Mouse (Mus musculus): ENCODE measurements around the gene Ccdc65. TPM values are rescaled to one million over a fixed set of nuclear protein-coding genes. Genes with fewer than 3 reads are reported as not detected.

The Ccdc65 gene
- not detected for total RNA-seq (2021)
- long read RNA-seq, experiment 1: 0 reads
- long read RNA-seq, experiment 2: 0 reads

DNA sequence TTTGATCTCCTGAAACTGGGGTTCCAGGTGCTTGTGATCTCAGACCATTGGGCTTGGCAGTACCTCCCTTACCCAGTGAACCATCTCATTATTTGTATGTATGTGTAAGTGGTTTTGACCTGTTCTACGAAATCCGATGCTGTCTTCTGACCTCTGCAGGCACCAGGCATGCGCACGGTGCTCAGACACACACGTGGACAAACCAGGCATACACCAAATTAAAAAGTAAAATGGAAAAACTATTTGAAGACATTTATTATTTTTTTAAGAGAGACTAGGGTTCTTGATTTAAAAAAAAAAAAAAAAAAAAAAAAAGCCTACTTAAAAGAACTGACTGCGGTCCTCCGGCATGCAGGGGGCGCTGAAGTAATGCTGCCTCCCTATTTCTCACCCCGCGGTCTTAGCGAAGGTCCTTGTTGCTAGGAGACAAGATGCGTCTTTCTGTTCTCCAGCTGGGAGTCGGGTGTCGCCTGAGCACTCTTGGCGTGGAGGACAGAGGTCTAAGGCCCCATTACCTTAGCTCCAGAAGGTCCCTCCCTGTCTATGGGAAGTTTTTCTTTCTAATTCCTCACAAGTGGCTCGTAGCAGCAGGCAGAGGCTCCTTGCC is at the start of gene Ccdc65:
Gene Ccdc65 (plus strand): TSS at position 442 of the 607 bp plus-strand sequence.
- DNase-seq (ENCODE audit: low spot score in 2 of 2): peak; percentile 66 to 84

DNA sequence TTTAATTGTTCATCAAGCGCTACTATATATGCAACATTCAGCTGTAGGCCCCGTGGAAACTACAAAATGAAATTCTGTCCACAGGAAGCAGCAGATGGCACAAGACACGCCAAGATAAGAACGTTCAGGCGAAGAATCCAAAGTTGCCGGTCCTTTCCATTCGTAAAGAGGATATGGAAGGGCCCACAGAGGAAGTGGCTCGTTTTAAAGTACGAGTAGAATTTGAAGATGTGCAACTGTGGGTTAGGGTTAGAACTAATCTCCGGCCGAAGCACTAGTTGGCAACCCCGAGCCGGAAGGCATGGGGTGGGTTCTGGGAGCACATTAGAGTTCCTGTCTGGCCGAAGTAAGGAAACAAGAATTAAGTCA is 45.8 kb upstream of the Ccdc65 start:
- no peak for DNase-seq (ENCODE audit: low spot score in 2 of 2)

DNA sequence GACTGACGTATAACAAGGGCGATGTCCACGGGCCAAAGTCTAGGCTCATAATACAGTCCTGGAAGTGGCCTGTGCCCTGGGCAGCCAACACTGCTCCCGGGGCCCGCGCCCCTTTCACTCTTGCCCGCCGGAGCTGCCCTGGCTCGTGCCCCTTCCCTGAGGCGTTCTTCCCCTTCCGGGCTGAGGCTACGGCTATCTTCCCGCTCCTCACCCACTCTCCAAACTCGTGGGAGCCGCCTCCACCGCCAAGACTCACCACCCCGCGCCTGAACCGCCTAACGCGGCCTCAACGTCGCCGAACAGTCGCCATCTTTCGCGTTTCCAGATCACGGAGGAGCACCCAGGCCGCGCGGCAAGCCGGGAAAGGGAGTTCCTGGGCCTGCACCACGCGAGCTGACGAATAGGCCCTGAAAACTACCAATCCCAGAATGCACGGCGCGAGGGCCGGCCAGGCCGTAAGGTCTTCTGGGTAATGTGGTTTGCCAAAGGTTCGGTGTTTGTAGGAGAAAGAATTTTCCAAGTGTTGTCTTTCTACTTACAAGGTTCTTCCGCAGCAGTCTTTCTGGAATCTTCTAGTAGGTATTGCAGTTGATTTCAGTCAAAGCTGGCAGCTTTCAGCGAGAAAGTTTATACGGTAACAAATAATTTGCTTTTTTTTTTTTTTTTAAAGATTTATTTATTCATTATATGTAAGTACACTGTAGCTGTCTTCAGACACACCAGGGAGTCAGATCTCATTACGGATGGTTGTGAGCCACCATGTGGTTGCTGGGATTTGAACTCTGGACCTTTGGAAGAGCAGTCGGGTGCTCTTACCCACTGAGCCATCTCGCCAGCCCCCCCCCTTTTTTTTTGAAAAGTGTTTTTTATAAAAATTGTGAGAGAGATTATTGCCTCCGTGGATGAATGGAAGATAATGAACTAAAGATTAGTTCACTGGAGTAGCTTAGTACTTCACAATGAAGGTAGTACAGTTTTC is 45.2 kb upstream of the Ccdc65 start, which contains the start of gene Ddx23:
Gene Ddx23 (minus strand): TSS at position 328 of the 979 bp plus-strand sequence.
- DNase-seq (ENCODE audit: low spot score in 2 of 2): peak; percentile 78 to 94

DNA sequence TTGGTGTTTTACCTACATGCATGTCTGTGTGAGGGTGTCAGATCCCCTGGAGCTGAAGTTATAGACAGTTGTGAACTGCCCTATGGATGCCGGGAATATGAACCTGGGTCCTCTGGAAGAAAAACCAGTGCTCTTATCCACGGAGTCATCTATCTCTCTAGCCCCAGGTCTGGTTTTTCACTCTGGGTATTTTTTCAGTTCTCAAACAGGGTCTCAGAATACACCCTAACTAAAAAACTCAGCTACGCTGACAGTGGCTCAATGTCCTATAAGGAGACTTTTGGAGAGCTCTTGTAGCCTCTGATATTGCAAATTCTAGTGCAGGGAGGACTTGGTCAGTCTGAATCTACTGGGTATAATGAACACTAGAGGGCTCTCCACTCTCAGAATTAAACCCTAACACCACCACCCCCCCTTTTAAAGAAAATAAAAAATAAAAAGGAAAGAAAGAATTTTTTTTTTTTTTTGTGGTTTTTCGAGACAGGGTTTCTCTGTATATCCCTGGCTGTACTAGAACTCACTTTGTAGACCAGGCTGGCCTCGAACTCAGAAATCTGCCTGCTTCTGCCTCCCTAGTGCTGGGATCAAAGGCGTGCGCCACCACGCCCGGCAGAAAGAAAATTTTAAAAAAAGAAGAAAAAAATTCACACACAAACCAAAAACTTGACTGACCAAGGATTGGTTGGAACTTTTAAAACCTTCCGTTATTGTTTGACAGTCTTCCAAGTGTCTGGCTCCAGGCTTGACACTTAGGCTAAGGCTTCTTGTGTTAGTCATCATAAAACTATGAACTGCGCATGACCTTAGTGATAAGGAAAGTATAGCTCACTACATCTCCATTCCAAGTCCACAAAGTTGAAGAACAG is 43.7 kb upstream of the Ccdc65 start:
- DNase-seq (ENCODE audit: low spot score in 2 of 2): no peak

DNA sequence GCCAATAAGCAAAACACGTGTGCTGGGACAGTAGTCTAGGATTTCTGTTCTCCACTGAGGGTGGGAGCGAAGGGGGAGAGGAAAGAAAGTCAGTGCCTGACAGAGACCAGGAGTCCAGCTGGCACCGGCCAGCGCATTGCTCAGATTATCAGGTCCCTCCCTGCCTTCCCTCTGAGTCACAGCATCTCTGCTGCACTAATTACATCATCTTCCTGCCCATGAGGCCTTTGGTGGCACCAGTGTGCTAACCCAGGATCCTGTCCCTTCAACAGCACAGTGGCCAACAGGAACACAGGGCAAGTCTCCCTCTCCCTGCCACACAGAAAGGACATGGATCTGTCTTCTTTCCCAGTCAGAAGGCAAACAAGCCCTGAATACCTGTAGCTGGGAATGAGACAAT is 35.4 kb upstream of the Ccdc65 start:
- no peak for DNase-seq (ENCODE audit: low spot score in 2 of 2)

DNA sequence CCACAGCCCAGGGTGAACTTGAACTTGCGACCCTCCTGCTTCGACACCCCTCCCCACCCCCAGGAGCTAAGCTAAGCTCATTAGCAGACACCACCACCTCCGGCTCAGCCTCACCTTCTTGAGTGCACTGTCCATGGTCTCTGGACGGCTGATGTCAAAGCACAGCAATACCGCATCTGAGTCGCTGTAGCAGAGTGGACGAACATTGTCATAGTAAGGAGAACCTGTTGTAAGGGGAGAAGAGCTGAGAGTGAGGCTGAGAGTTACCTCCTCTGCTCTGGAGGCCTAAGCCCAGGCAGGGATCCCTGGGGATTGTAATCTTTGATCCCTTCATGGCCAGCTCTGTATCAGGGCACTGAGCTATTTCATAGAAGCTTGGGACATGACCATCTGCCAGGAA is 34.3 kb upstream of the Ccdc65 start:
- no peak for DNase-seq (ENCODE audit: low spot score in 2 of 2)

DNA sequence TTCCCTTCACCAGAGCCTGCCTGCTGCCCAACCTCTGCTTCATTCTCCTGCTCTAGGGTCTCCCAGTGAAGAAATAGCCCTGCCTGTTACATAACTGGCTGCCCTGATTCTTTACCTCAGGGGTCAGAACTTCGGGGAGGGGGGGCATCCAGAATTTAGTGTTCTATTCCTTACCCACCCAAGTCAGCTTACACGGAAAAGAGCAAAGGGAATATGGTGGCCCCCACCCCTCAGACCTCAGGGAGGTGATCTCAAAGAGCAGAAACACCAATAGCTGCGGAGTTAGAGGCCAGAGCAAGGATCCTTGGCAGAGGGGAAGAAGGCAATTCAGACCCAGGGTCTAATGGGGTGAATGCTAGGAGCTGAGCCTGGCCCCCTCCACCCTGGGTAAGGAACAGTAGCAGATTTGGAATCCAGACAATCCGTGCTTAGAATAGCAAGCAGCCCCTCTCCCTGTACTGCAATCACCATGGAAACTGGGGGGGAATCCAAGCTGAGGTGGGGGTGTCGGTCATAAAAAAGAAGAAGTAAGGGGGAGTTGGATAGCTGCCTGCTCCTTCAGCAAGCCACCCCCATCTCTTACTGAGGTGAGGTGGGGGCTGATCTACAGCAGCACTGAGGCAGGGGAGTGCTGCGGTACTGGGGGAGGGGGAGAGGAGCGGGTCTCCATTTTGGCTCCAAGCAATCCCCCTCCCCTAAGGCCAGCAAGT is 33.6 kb upstream of the Ccdc65 start:
- DNase-seq (ENCODE audit: low spot score in 2 of 2): no peak

DNA sequence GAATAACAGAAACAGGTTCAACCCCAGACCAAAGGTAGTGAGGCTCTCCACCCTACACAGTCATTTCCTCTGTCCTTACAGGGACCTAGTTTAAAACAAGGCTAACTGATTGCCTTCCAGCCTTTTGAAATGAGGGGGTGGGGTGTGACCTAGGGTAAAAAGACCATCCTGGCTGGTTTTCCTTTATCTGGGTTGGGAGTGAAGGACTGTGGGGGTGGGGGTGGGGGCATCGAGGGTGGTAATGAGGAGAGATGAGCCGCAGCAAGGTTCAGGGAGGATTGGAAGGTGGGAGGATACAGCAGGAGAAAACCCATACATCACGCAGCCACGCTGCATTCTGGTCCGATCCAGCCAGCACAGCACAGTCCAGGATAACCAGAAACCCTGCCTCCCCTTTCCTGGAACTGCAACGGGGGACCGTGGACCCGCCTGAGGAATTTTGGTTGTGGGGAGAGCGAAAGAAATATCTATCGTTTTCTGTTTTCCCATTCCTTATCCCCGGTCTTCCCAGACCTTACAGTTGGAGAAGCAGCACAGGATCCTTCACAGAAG is 32.9 kb upstream of the Ccdc65 start:
- no peak for DNase-seq (ENCODE audit: low spot score in 2 of 2)

DNA sequence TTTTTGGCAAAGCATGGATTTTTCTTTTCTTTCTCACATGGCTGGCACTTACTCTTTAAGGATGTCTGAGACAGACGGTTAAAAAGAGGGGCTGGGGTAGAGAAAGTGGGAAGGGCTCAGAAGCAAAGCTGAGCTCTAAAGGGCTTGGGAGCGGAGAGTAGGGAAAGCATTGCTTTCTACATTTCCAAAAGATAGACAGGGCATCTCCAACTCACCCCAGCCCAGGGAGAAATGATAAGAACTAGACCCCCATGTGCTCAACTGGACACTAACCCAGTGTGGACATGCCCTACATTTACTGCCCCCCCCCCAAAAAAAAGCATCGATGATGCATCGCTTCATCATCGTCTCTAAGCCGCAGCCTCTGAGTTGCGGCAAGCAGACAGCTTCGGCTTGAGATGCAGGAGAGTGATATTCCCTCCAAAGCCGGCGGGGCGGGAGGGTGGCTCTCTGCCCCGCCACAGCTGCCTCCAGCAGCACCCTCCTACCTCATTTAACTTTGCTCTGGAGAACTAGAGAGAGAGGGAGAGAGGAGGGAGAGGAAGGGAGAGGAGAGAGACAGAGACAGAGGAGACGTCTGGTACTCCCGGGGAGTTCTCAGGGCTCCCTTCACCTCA is 32.3 kb upstream of the Ccdc65 start:
- DNase-seq (ENCODE audit: low spot score in 2 of 2): no peak

DNA sequence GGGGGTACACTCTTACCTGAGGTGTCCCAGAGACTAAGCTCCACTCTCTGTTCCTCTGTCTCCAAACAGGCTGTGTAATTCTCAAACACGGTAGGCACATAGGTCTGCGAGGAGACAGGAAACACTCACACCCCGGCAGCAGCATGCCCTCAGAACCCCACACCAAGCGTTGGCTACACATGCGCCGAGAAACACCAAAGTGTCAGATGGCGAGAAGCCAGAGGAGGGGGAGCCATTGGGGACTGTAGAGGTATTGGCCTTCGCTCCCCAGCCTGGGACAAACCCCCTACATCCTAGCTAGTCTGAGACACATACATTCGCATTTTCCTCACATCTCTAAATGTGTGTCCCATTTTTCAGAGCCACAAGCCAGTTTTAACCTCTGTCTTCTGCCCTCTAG is 31.5 kb upstream of the Ccdc65 start:
- DNase-seq (ENCODE audit: low spot score in 2 of 2): no peak

DNA sequence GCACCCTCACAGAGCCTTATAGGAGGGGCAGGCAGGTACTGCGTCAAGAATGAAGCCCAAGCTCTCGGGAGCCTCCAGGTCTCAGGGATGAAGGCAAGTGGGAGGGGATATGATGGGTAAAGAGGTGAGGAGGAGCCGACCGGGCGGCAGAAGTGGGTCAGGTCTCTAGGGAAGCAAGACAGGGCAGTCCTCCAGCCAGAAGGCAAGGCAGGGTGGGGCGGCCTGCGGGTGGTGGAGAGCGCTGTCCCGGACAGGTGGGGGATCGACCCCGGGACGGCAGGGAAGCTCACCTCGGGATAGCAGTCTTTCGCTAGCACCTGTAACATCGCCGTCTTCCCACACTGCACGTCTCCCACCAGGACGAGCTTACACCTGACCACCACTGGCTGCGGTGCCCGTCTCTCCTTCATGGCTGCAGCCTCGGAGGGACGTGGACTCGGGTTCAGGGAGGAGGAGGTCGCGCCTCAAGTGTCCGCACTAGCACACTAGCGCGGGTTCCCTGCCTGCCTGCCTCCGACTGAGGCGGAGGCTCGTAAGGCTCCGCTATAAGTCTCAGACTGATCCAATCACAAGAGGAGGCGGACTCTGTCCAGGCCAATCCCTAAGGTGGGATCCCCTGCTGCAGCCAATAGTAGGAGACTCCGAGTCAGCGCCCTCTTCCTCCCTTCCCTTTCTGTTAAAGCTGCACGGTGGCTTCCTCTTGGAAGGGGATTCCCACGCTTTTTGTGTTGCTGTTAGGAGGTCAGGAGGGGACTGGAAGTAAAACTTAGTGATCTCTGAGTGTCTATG is 30.9 kb upstream of the Ccdc65 start, which contains the start of gene Rnd1:
Gene Rnd1 (minus strand): TSS at position 522 of the 789 bp plus-strand sequence.
- DNase-seq (ENCODE audit: low spot score in 2 of 2): peak; percentile 55 to 62

DNA sequence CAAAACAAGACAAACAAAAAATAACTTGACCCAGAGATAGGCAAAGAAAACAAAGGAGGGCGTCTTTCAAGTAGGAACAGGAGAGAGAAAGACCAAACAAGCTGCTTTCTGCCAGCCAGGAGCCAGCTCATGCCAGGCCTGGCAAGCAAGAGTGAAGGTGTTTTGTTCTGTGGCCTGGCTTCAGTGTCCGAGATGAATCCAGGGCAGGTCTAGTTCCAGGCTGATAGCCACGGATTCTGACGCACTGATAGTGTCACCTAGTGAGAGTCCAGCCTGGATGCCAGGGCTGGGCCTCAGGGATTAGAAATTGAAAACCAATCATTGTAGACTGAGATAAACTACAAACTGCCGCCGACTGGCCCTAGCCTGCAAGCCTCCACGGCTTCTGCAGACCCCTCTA is 30.0 kb upstream of the Ccdc65 start:
- DNase-seq (ENCODE audit: low spot score in 2 of 2): no peak

DNA sequence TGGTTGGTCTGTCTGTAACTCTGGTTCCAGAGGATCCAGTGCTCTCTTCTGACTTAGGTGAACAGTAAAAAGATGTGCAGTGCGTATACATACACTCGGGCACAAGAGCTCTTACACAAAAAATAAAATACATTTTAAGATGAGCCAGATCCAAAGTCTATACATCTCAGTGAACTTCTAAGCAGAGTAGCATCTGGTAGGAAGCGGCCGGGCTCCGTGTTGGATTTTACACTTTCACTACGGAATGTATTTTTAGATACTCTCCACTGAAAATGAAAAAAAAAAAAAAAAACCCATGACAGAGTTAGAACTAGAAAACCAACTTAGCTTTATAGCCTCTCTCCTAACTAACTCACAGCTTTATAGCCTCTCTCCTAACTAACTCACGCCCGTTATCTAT is 27.3 kb upstream of the Ccdc65 start:
- no peak for DNase-seq (ENCODE audit: low spot score in 2 of 2)

DNA sequence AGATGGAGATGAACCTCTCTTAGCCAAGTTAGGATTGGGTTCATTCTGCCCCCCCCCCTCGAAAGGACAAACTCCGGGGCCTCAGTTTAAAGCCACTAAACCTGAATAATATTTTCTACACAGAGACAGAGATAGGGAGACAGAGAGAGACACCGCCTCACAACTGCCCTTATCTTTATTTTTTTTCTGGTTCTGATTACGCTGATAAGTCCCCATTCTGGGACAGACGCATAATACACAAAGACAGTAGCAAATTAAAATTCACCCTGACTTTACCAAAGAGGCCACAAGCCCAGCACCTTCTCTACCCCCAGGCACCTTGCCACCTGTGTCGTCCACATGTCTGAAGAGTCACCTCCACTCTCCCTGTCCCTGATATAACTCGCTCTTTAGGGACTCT is 26.4 kb upstream of the Ccdc65 start:
- no peak for DNase-seq (ENCODE audit: low spot score in 2 of 2)

DNA sequence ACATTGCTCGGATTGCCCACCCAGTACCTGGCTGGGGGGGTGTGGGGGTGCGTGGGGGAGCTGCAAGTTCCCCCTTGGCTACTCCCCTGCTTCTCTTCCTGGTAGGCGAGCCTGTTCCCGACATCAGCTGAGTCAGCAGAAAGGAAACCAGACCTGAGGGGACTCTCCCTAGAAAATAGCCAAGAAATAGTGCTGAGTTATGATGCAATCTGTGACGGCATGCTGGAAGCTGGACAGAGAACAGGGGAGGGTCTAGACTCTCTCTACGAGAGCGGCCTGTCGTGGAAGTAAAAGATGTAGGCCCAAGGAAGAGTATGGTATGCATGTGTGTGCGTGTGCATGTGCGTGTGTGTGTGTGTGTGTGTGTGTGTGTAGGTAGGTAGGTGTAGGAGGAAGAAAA is 24.8 kb upstream of the Ccdc65 start:
- no peak for DNase-seq (ENCODE audit: low spot score in 2 of 2)

DNA sequence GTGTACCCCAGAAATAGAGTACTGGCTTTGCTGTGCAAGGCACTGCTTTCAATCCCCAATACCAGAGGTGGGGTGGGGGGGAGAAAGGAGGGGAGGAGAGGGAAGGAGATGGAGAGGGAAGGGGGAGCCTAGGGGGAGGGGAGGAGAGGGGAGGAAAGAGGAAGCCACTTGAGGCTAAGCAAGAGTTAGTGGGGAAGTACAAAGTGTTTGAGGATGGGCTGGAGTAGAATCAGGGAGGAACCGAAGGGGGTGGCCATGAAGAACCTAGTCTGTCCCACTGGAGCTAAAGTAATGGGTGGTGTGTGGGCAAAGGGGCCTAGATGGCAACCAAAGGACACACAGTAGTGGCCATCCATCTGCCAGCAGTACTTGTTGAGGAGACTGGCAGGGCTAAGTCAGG is 24.3 kb upstream of the Ccdc65 start:
- DNase-seq (ENCODE audit: low spot score in 2 of 2): no peak

DNA sequence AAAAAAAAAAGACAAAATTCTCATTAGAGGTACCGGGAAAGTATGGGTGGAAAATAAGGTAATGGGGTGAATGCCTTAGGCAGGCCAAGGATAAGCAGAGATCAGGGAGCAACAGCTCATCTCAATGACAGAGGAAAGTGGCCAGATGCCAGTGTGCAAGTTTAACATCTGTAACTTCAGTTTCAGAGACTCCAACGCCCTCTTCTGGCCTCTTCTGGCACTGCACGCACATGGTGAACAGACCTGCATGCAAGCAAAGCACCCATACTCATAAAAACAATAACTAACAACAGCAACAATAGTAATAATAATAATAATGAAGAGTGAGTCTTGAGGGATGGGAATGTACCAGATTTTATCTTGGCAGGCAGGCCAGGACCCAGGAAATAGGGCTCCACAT is 22.1 kb upstream of the Ccdc65 start:
- no peak for DNase-seq (ENCODE audit: low spot score in 2 of 2)

DNA sequence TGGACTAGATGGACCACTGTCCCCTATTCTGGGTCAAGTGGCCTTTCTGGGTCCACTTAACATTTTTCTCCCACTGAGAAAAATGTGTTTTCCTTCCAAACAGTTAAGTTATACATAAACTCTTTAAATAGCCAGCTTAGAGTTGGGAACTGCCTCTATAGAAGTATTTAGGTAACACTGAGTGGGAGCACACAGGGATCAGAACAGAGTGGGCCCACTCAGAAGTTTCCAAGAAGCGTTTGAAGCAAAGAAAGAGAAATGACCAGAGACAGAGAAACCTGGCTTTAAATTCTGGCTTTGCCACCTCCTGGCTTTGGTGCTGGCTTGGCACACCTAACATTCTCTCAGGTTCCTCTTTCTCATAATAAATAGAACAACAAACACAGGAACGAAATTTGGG is 18.3 kb upstream of the Ccdc65 start:
- no peak for DNase-seq (ENCODE audit: low spot score in 2 of 2)

DNA sequence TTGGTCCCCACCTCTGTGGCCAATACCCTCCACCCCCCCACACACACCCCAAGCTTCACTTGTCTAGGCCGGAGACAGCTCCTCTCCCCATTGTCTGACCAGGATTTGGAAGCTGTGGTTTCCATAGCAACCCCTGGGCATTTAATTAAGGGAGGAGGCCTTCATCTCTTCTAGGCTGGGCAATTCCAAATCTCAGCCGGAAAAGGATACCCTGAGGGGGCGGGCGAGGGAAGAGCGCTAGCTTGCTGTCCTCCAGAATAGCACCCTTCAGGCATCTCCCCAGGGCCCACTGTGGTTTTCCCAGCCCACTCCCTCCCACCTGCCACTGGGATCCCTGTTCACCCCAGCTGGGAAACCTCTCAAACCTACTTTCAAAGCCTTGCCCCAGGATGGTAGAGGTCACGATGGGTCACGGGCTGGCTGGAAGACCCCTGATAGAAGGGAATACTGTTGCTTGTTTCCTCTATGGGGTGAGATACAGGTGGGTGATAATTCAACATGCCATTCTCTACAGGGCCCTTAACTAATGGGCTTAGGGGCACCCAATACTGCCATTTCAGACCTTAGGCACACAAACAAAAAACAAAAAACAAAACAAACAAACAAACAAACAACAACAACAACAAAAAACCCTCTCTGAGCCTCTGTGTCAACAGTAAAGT is 16.4 kb upstream of the Ccdc65 start:
- no peak for DNase-seq (ENCODE audit: low spot score in 2 of 2)

Data from gastrocnemius, postnatal 4 days (tissue).